Mouse (Mus musculus) hindbrain, embryonic 13.5 days (tissue): Measurements from ENCODE around the gene Cyp2ab1. TPM values are rescaled to one million over a fixed set of nuclear protein-coding genes. Genes with fewer than 3 reads are reported as not detected.

Experiments used
- polyA plus RNA-seq: library from polyadenylated mRNA; unstranded; fragments of >200 nt; fragmentation: Nextera tagmentation; extraction: Ambion mirVana; gene quantifications from 2 replicates; pipeline ENCODE4 v1.2.1, GENCODE M21; 2015

The Cyp2ab1 gene
- polyA plus RNA-seq, 1 experiment from 2014 or later = not detected

Other genes starting within 250 kb of the Cyp2ab1 start
- 59.6 and 60.9 TPM in 2 replicates for gene Klhl24, start 227.9 kb downstream of the Cyp2ab1 start, polyA plus RNA-seq
- gene Yeats2, start 184.3 kb downstream of the Cyp2ab1 start, polyA plus RNA-seq = 24.7 and 26.1 TPM in 2 replicates
- 2.9 and 3.1 TPM in 2 replicates for gene Map6d1, start 84.0 kb downstream of the Cyp2ab1 start, polyA plus RNA-seq
- gene Parl, start 23.0 kb downstream of the Cyp2ab1 start, polyA plus RNA-seq = 79.2 and 82.5 TPM in 2 replicates
- 142 and 143 TPM in 2 replicates for gene Abcc5, start 101.0 kb upstream of the Cyp2ab1 start, polyA plus RNA-seq
- 99.5 and 100 TPM in 2 replicates for gene Eif2b5, start 173.4 kb upstream of the Cyp2ab1 start, polyA plus RNA-seq
- 40.7 and 43.5 TPM in 2 replicates for gene Dvl3, start 191.6 kb upstream of the Cyp2ab1 start, polyA plus RNA-seq
- gene Ap2m1, start 210.1 kb upstream of the Cyp2ab1 start, polyA plus RNA-seq = 1,101 and 1,130 TPM in 2 replicates
- gene Abcf3, start 223.2 kb upstream of the Cyp2ab1 start, polyA plus RNA-seq = 81.2 and 85.0 TPM in 2 replicates